Mouse (Mus musculus): ENCODE data around the gene Stk19.

Gene Stk19

GRCm38 (mm10) chr17:34836856-34837221, at the start of gene Stk19, which contains the start of gene Dxo:
Gene Stk19 (minus strand): TSS chr17:34836945.
Gene Dxo (plus strand): TSS chr17:34837019.
- DNase-seq: peak; percentile 95

- no peak for DNase-seq
Observed at GRCm38 (mm10) chr17:34885615-34886014, 48.9 kb upstream of the Stk19 start.

- DNase-seq: no peak
Observed at GRCm38 (mm10) chr17:34884704-34885103, 48.0 kb upstream of the Stk19 start.

- DNase-seq: no peak
Observed at GRCm38 (mm10) chr17:34883332-34883731, 46.6 kb upstream of the Stk19 start.

- DNase-seq: peak; percentile 36
Observed at GRCm38 (mm10) chr17:34881683-34882310, 45.1 kb upstream of the Stk19 start, which contains the start of gene Gm20547. Gene Gm20547 (minus strand): TSS chr17:34882042.

GRCm38 (mm10) chr17:34881166-34881565, 44.4 kb upstream of the Stk19 start:
- DNase-seq: no peak

- DNase-seq: no peak
Observed at GRCm38 (mm10) chr17:34879336-34879879, 42.7 kb upstream of the Stk19 start, which contains the start of gene Zbtb12. Gene Zbtb12 (plus strand): TSS chr17:34879483.

- DNase-seq: no peak
Observed at GRCm38 (mm10) chr17:34874321-34874720, 37.6 kb upstream of the Stk19 start.

- DNase-seq: no peak
Observed at GRCm38 (mm10) chr17:34865981-34866380, 29.2 kb upstream of the Stk19 start.

GRCm38 (mm10) chr17:34862416-34863081, 25.8 kb upstream of the Stk19 start, which contains the start of gene Cfb:
Gene Cfb (minus strand): TSS chr17:34862518.
- peak; percentile 82 for DNase-seq

- DNase-seq: peak; percentile 83
Observed at GRCm38 (mm10) chr17:34861704-34862415, 25.1 kb upstream of the Stk19 start.

- no peak for DNase-seq
Observed at GRCm38 (mm10) chr17:34860514-34860913, 23.8 kb upstream of the Stk19 start.

- no peak for DNase-seq
Observed at GRCm38 (mm10) chr17:34858670-34859069, 21.9 kb upstream of the Stk19 start.

GRCm38 (mm10) chr17:34855825-34856224, 19.1 kb upstream of the Stk19 start:
- no peak for DNase-seq

GRCm38 (mm10) chr17:34854761-34855160, 18.0 kb upstream of the Stk19 start:
- DNase-seq: no peak

GRCm38 (mm10) chr17:34853511-34853910, 16.8 kb upstream of the Stk19 start:
- no peak for DNase-seq

GRCm38 (mm10) chr17:34850517-34851125, 13.9 kb upstream of the Stk19 start:
- no peak for DNase-seq

- DNase-seq: peak; percentile 96
Observed at GRCm38 (mm10) chr17:34849722-34850516, 13.2 kb upstream of the Stk19 start, which contains the start of the genes Skiv2l and Nelfe. Gene Skiv2l (minus strand): TSS chr17:34850210. Gene Nelfe (plus strand): TSS chr17:34850391.

- DNase-seq: no peak
Observed at GRCm38 (mm10) chr17:34847615-34848014, 10.9 kb upstream of the Stk19 start.

GRCm38 (mm10) chr17:34847192-34847591, 10.4 kb upstream of the Stk19 start:
- no peak for DNase-seq

GRCm38 (mm10) chr17:34844884-34845283, 8.1 kb upstream of the Stk19 start:
- no peak for DNase-seq

- DNase-seq: no peak
Observed at GRCm38 (mm10) chr17:34840736-34841307, 4.1 kb upstream of the Stk19 start.
